Mouse (Mus musculus) naive thymus-derived CD4-positive, alpha-beta T cell, adult 2 months (primary cell): Measurements from ENCODE around the gene Col19a1.

Experiments used
- DNase-seq: peaks from one replicate; pipeline ENCODE4 v3.0.0-alpha.2; 2011; ENCODE audit warnings: low read depth

Col19a1 gene

DNA sequence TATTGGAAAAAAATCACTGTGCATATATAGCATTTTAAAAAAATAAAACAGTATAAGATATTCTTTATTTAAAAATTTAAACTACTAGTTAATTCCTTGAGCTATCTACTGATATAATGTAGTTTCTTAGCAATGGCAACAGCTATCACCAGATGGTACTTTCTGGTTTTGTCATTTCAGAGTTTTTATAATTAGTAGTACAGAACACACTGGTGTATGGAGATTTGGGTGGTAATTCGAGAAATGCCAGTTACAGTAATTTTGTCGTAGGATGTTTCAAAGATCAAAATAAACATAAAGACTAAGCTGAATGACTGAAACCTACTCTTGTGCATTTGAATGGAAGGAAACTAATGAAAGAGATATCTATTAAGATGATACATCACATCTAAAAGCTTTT, 129.3 kb downstream of the Col19a1 start:
- no peak for DNase-seq

DNA sequence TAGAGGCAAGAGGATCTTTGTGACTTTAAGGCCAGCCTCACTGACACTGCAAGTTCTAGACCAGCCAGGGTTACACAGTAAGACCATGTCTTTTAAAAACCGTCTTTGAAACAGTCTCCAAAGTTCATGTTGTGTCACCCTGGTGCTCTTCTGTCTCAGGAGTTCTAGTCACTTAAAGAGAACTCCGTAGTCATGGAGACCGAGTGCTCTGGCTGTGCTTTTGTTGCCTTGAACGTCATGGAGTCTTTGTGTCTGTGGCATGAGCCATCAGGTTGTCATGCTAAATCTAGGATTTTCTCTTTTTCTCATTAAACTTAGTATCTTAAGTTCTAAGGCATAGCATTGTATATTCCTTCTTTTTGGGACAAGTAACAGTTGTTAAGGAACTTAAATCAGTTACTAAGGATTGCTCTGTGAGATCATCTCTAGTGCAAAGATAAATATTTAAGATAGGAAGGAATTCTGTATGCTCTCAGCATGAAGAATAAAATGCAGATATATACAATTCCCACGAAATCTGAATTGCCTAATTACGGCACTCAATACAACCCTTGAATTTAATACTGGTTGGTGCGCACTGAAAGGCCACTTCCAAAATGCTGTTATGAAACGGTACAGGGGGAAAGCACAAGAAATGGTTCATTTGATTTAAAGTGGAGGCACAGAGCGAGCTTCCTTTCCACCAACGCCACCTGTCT, 134.6 kb downstream of the Col19a1 start:
- DNase-seq: no peak

DNA sequence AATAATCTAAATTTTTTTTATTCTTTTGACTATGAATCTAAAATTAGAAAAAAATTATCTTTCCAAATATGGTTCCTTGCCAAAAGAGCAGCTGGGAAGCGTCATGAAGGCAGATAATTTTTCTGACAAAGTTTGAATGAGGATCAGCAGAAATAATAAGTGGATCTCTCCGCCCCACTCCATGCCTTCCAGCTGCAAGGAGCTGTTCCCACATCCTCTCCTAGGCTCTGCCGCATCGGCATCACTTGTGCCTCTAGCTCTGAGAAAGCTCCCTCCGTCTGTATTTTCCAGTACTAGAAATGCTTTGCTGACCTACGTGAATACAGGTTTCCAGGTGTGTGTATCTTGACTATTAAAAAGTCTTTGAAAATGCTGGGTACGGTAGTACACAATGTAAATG, 135.1 kb downstream of the Col19a1 start:
- DNase-seq: no peak

DNA sequence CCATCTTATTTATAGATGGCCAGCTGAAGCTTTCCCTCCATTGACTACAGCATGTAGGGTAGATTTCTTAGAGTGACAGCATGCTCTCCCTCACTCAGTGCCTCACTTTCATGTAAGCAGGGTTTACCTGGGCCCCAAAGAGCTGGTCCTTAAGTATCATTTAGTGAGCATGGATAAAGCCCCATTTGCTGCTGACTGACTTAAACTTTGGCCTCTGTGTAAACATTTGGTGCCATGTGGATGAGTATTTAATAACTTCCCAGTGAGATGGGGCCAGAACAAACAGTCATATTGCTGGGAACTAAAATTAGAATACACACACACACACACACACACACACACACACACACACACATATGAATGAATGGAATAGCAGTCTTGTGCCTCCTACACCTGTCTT, 149.8 kb downstream of the Col19a1 start:
- DNase-seq: no peak

DNA sequence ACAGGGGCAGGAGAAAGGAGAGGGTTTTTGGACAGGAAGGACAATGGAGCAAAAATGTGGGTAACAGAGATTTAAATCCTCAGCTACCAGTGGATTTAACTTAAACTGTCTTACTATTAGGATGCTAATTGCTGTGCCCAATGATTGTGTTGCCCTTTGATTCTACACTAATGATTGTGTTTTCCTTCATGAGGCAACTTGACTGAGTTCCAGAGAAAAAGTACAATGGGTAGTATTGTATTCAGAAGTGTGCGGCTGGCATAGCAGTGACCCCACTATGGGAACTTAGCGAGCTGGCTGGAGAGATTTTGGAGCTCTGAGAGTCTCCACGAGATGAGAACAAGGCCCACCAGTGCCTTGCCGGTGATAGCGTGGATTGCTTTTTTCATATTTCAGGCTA, 159.0 kb downstream of the Col19a1 start:
- no peak for DNase-seq

DNA sequence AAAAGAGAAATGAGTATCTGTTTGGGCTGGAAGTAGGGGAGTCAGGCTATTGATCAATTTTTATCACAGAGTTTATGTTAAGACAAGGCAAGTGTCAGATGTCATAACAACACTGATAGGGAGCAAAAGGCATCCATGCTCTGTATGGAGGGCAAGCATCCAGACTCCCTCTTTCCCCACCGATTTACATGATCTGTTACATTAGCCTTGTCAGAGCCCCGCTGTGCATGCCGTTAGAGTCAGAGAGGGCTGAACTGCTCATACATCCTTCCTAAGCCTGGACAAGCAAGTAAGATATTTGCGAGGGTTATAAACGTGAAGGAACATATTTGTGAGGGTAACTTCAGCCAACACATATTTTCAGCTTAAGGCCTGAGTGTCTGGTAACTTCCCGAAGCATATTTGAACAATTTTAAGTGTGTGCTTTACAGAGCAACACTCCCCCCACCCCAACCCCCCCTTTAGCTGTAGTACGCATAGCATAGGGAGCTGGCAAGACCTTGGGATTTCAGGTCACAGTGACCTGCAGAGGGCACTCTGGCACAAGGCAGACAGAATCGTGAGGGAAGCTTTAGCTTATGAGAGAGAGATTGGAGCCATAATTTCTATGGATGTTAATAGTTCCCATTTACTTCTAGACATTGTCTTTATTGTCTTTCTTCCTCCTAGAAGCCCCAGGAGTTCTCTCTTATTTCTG, 209.0 kb downstream of the Col19a1 start:
- DNase-seq: no peak

DNA sequence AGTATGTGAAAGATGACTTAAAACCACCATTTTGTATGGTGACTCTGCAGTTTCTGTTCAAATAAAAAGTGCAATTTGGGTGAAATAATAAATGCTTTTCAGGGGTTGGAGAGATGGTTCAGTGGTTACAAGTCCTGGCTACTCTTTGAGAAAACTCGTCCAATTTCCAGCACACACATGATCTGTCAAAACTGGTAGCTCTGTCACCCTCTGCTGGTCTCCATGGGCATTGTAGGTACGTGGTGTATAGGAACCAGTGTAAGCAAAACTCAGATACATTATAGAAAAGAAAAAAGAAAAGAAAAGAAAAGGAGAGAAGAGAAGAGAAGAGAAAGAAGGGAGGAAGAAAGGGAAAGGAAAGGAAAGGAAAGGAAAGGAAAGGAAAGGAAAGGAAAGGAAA, 212.4 kb downstream of the Col19a1 start:
- no peak for DNase-seq

DNA sequence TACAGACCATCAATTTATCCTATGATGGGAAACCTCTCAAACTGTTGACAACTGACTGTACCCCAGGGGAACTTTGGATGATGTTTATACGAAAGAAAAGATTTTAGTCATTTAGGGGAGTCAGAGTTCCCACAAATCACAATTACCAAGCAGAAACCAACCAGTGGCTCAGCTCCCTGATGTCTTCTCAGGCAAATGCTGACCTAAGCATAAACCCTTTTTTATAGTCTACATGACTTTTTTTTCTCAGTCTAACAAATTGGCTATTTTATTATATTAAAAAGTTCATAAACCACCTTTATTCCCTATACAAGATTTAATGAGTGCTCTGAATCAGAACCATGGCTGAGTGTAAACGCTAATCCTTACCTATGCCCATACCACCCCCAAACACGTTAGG, 213.6 kb downstream of the Col19a1 start:
- no peak for DNase-seq

DNA sequence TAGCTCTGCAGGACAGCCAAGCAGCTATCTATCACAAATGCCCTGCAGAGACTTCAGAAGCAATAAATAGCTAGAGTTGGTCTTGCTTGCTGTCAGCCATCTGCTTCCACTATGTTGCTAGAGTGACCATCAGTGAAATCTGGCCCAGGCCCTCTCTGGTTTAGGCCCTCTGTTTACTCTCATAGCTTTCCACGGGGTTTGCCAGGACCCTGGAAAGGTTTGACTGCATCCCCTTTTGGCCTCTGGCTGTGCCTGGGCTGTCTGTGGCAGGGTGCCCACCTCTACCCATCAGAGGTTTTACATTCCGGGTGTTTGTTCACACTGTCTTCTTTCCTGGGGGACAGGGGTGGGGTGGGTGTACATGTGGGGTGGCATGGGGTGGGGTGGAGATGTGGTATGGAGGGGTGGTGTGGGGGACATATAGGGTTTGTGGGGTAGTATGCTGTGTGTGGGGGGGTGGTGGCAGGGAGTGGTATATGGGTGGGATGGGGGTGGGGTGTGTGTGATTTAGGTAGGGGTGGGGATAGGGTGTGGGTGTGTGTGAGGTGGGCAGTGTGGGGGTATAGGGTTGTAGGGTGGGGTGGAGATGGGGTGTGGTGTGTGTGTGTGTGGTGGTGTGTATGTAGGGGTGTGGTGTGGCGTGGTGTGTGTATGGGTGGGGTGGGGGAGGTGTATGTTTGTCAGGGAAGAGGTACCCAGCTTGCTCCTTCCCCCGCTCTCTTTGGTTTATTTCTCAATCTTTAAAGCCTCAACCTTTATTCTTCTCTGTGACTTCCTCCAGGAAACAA, 214.6 kb downstream of the Col19a1 start:
- DNase-seq: no peak

DNA sequence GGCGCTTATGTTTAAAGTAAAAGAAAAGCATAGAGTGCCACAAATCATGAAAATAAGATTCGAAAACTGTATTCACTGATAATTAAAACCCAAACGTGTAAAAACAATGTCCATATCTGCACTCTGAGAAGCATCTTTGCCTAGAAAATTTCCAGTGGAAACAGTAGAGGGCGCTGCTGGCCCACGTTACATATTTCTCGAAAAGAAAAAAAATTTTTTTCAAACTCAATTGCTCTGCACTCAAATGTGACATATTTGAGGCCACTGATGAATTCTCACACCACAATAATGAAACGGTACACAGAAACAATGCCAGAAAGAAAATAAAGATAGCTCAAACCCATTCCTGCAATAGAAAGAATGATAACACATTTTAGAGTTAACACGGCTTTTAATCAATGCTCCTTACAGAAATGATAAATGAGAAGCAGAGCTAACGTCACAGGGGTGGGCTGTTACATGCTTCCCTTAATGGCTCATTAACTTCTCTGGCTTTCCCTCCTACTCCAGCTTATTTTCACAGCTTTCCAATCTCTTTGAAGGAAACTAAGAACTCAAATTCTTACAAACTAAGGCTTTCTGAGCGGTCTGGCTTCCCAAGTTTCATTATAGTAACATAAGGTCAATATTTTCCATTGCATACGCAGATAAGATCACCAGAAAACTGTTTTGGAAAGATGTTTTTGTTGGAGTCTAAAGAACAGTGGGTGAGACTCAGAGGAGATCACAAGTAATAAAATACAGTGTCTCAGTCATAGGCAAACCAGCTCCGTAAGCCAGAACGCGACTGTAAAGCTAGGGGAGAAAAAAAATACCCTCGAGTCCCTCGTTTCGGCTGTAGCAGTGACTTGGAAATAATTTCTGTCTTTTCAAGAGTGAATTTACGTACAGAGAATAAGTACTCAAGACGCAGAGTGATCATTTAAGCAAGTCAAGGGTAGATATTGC, 219.4 kb downstream of the Col19a1 start:
- DNase-seq: no peak

DNA sequence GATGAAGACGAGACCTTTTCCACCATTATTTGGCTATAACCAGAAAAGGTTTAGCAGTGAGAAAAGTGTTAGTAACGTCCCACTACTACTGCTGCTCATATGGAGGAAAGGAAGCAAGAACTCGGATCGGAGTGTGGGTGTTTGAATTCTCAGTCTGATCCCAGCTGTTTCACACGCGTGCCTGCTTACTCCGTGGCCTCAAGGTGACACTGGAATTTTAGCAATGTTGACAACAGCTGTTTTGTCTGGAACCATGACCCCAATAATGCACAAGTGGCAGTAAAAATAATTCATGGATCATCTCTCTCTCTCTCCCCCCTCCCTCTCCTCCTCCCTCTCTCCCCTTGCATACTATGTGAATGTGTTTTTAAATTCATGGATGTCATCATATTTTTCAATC, 222.5 kb downstream of the Col19a1 start:
- no peak for DNase-seq

DNA sequence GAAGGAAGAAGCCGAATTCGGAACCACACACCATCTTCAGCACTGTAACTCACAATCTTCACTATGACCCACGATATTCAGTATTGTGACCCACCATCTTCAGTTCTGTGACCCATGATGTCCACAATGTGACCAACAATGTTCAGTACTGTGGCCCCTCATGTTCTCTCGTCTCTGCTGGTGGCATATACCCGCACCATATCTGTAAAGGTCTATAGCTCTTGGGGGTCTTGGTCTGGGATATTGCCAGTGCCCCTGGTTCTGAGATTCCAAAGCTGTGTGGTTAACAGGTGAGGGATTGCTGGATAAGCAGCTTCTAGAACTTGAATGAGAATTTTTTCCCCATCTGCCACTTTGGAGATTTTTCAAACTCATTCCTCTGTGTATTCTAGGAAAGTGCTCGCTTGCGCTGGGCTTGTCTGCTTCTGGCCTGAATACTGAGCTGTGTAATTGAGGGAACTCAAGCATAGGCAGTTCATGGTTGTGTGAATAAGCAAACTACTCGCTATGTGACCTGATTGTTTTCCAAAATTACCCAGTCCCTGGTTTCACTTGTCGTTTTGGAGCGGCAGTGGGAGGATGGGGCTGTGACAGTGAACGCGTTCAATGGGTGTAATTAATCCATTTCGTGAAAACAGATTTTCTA, 225.2 kb downstream of the Col19a1 start:
- DNase-seq: no peak

DNA sequence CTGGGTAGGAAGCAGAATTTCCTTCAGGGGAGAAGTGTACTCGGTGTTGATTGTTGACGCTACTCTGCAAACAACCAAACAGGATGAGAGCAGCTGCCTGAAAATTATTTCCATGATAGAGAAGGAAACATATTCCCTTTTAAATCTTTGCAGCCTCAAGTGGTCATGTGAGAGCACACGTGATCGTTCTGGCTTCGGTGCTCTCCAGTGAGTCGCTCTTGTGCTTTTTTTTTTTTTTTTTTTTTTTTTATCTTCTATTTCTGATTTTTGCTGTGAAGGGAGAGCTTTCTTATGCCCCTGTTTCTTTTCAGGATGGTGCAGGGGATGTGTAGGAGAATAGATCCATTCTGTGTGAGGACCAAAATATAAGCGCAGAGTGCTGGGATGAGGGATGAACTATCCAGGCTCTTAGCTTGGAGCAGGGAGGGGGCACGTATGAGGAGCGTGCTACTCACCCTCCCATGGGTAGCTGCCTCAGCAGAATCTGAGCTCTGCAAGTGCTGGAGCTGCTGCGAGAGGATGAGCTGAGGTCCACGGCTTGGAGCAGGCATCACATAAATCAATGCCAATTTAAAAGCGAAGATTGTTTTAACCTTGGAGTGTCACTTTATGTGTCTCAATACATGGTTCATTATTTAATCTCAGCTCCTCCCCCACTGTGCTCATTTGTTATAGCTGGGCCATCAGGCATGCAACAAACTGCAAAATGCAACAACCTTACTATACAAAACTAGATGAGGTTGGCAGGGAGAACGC, 237.6 kb downstream of the Col19a1 start:
- DNase-seq: no peak

DNA sequence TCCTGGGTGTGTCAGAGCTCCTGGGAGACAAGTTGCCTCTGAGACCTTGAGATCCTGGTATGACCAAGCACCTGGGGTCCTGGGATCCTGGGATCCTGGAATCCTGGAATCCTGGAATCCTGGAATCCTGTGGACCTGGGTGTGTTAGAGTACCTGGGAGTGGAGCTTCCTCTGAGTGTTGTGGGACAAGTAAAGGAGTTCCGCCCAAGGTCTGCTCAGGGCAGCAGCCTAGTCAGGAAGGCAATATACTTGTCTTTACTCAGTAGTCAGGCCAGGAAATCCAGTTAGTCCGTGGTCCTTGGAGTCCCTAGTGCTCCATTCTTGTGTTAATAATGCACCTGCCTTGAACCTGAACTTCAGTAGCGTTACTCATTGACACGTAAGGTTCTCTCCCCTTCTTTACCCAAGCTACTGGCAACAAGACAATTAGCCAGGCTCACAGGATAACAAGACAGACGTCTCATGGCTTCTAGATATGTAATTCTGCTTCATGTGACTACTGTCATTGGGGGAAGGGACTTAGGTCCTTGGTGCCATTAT, 239.6 kb downstream of the Col19a1 start:
- no peak for DNase-seq

DNA sequence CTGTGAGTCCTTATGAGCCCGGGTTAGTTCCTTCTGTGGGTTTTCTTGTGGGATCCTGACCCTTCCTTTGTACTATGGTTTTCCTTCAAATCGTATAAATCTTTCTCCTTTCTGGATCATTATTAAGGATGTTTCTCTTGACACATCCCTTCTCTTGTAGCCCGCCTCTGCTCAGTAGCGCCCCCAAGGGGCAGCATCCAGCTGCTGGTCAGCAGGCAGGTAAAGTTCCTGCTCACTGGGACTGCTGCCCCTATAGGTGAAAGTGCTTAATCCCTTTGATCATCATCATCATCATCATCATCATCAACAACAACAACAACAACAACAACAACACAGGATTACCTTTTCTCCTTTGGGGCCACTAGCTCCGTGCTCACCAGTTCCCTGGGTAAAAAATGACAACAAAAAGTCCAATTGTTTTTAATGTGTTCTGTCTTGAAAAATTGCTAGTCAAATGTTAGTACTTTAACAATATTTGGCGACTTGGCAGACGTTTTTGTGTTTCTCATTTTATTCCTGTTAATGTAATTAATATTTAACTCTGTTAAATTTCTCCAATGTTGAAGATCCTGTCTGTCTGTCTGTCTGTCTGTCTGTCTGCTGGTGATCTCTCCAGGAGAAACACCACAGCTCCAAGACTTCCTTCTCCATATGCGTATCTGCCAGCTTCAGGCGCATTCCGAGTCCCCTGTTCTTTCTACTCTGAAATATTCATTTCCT, 249.6 kb downstream of the Col19a1 start:
- DNase-seq: no peak

DNA sequence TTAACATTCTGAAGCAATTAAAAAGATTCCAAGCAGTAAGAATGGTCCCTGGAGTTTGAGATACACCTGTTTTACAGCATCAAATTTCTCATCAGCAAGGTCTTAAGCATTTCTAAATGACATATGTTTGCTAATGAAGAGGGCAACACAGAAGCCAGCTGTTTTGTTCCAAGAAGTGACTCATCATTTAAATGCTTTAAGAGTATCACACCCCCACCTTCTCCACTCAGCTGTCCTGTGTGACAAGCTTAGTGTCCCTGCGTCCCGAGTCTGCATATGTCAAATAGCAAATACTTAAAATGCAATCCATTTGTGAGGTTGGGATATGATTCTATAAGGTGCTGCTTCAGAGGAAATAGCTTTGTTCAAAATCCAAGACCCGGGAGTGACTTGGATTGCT, 251.2 kb downstream of the Col19a1 start:
- no peak for DNase-seq

DNA sequence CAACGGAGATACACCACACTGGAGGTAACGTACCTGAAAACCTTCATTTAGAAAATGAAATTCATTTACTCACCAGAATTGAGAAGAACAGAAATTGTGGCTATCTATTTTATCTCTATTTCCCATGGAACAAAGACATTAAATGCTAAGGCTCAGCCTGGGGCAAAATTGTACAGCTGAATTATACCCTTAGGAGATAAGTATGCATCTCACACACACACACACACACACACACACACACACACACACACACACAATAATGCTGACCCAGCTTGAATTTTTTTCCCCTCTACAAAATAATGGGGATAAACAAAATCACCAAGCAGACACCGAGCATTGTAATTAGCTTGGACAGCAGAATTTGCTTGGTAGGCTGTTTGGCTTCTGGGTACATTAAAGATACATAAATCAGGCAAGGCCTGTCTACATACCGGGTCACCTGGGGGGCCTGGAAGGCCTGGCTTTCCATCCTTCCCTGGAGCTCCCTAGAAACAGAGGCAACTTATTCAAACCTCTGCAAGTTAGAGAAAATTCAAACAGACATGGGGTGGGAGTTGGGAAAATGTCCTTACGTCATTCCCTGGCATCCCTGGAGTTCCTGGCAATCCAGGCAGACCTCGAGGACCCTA, 270.2 kb downstream of the Col19a1 start:
- no peak for DNase-seq

DNA sequence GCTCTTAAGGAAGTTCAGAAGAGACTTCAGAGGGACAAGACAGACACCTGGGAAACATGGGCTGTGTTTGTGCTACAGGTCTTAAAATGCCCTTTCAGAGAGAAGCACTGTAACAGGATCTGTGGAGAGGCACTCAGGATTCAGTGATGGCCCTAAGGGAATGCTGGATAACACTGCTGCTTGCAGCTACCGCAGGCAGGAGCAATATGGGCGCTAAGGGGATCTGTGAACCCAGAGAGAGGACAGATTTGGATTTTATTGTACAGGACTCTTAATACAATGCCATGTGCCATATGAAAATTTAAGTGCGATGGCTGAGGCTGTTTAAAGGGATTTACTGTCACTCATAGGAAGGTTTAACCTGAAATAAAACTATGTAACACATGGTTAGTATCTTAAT, 270.8 kb downstream of the Col19a1 start:
- no peak for DNase-seq

DNA sequence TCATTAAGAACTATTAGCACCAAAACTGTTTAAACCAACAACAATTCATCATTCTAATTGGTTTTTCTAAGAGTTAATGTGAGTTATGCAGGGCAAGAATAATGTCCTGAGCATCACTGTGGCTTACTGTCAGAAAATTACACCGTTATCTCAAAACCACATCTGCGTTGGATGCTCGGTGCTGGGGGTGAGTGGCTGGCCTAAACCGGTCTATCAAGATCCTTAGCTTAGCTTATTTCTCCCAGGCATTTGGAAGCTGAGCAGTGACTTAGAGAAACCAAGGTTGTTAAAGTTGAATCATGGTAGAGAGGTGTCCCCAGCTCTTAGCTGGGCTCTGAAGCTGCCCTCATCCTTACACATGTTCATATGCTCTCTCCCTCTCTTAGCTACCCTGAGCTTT, 276.4 kb downstream of the Col19a1 start:
- no peak for DNase-seq
